Mouse (Mus musculus) gastrocnemius, postnatal 10 days (tissue): ENCODE results near the gene Tgfbi. TPM values are rescaled to one million over a fixed set of nuclear protein-coding genes. Genes with fewer than 3 reads are reported as not detected.

ENCODE experiments used
- total RNA-seq, 2 experiments: library from RNA; stranded (reverse); gene quantifications; 2 replicates each; pipeline ENCODE4 v1.2.3; 2021

The Tgfbi gene
- total RNA-seq, 2 experiments from 2014 or later: 61.2 to 76.3 TPM

Other genes with a start within 250 kb of the Tgfbi start
- gene Gm3045, start 182.9 kb upstream of the Tgfbi start, total RNA-seq: not detected
- gene Slc25a48, start 171.2 kb upstream of the Tgfbi start, total RNA-seq: under 1 TPM in 1 of 2 experiments, not detected in 1; 0.12 TPM
- gene Il9, start 127.3 kb upstream of the Tgfbi start, total RNA-seq: not detected
- gene Fbxl21, start 87.1 kb upstream of the Tgfbi start, total RNA-seq: under 1 TPM; 0.47 to 0.49 TPM
- gene Lect2, start 61.0 kb upstream of the Tgfbi start, total RNA-seq: not detected
- gene Smad5, start 93.5 kb downstream of the Tgfbi start, total RNA-seq: 10 to 100 TPM; 31.7 to 38.2 TPM
- gene Gm45623, start 144.3 kb downstream of the Tgfbi start, total RNA-seq: not detected